Mouse (Mus musculus) CH12.LX (cell line): ENCODE data around the gene Rbms1. TPM values are rescaled to one million over a fixed set of nuclear protein-coding genes. Genes with fewer than 3 reads are reported as not detected.

Source experiments
- DNase-seq: peaks from one replicate; pipeline ENCODE4 v3.0.0-alpha.2; 2013; ENCODE audit errors: extremely low read depth
- H3K27ac ChIP-seq: 2 replicates; pipeline ENCODE4 v1.5.1; 2012; ENCODE audit warnings: low read depth, mild to moderate bottlenecking, control low read depth, moderate library complexity; ENCODE audit not compliant: insufficient read depth
- H3K27me3 ChIP-seq: replicated peaks from 2 replicates; pipeline ENCODE3; 2012; ENCODE audit warnings: inconsistent platforms
- H3K36me3 ChIP-seq, 2 experiments: replicated peaks in 1 of 2; 2 replicates each; pipeline versions ENCODE3 to v1.6.1; 2012; ENCODE audit warnings: inconsistent platforms in 1 of 2, low read length in 1 of 2, mild to moderate bottlenecking in 1 of 2, mixed read lengths in 1 of 2, moderate library complexity in 1 of 2; ENCODE audit not compliant: control insufficient read depth in 1 of 2, insufficient read depth in 1 of 2
- H3K4me1 ChIP-seq, 2 experiments: 2 replicates each; pipeline ENCODE4 v1.6.1; 2012; ENCODE audit warnings: inconsistent platforms in 1 of 2, moderate library complexity in 1 of 2; ENCODE audit not compliant: insufficient read depth in 2 of 2, control insufficient read depth in 1 of 2
- H3K4me2 ChIP-seq: 2 replicates; pipeline ENCODE4 v1.6.1; 2012; ENCODE audit warnings: low read depth, mild to moderate bottlenecking, control low read depth; ENCODE audit not compliant: poor library complexity, insufficient read depth, severe bottlenecking
- H3K4me3 ChIP-seq, 3 experiments: fragments of 150-350 bp in 1 of 3; sonication (generic) in 1 of 3; replicated peaks in 1 of 3; 2 replicates each; pipeline versions ENCODE3 to v1.5.1; 2011 to 2012; ENCODE audit warnings: low read depth in 2 of 3, low read length in 2 of 3, mild to moderate bottlenecking in 2 of 3, moderate library complexity in 2 of 3, control low read depth in 1 of 3, improper control_type of control experiment in 1 of 3, inconsistent platforms in 1 of 3, mixed read lengths in 1 of 3; ENCODE audit not compliant: poor library complexity in 1 of 3
- H3K79me2 ChIP-seq: replicated peaks from 2 replicates; pipeline ENCODE4 v1.6.1; 2012; ENCODE audit warnings: mild to moderate bottlenecking, moderate library complexity; ENCODE audit not compliant: control insufficient read depth, poor library complexity, insufficient read depth, severe bottlenecking; ENCODE audit errors: extremely low read depth
- H3K9ac ChIP-seq: 2 replicates; pipeline ENCODE4 v1.6.1; 2012; ENCODE audit warnings: low read depth, mild to moderate bottlenecking, control low read depth, moderate library complexity; ENCODE audit not compliant: insufficient read depth
- H3K9me3 ChIP-seq: replicated peaks from 2 replicates; pipeline ENCODE3; 2012; ENCODE audit warnings: low read length, inconsistent platforms, mixed read lengths
- BHLHE40 ChIP-seq: IDR thresholded peaks from 2 replicates; pipeline ENCODE4 v1.6.1; 2011; ENCODE audit warnings: mild to moderate bottlenecking, low read depth, low read length, improper control_type of control experiment
- CHD1 ChIP-seq: IDR thresholded peaks from 2 replicates; pipeline ENCODE4 v1.6.1; 2012; ENCODE audit warnings: low read depth, low read length, improper control_type of control experiment, inconsistent platforms
- CHD2 ChIP-seq: IDR thresholded peaks from 2 replicates; pipeline ENCODE4 v1.6.1; 2011; ENCODE audit warnings: low read length, improper control_type of control experiment
- CTCF ChIP-seq, 2 experiments: IDR thresholded peaks in 1 of 2; conservative IDR thresholded peaks in 1 of 2; 2 replicates each; pipeline ENCODE4 v1.5.1; 2011 to 2012; ENCODE audit warnings: low read depth in 2 of 2, low read length in 2 of 2, improper control_type of control experiment in 1 of 2, inconsistent platforms in 1 of 2, mild to moderate bottlenecking in 1 of 2, moderate library complexity in 1 of 2
- ETS1 ChIP-seq: conservative IDR thresholded peaks from 2 replicates; pipeline ENCODE4 v1.6.1; 2012; ENCODE audit warnings: low read depth, mild to moderate bottlenecking, inconsistent platforms, low read length, improper control_type of control experiment, moderate library complexity
- GABPA ChIP-seq: IDR thresholded peaks from 2 replicates; pipeline ENCODE4 v1.6.1; 2012; ENCODE audit warnings: low read depth, low read length, improper control_type of control experiment, inconsistent platforms; ENCODE audit not compliant: insufficient replicate concordance
- IRF4 ChIP-seq: IDR thresholded peaks from 2 replicates; pipeline ENCODE4 v1.6.1; 2014; ENCODE audit warnings: low read depth, mild to moderate bottlenecking, inconsistent platforms, low read length, improper control_type of control experiment
- MAFK ChIP-seq: IDR thresholded peaks from 2 replicates; pipeline ENCODE4 v1.6.1; 2011; ENCODE audit warnings: low read length, improper control_type of control experiment; ENCODE audit not compliant: insufficient replicate concordance
- MAX ChIP-seq: IDR thresholded peaks from 2 replicates; pipeline ENCODE4 v1.6.1; 2011; ENCODE audit warnings: low read length, improper control_type of control experiment
- MAZ ChIP-seq: IDR thresholded peaks from 2 replicates; pipeline ENCODE4 v1.6.1; 2012; ENCODE audit warnings: low read depth, mild to moderate bottlenecking, inconsistent platforms, low read length, improper control_type of control experiment, moderate library complexity
- MEF2A ChIP-seq: IDR thresholded peaks from 2 replicates; pipeline ENCODE4 v1.6.1; 2014; ENCODE audit warnings: low read depth, mild to moderate bottlenecking, inconsistent platforms, low read length, improper control_type of control experiment, borderline replicate concordance
- NELFE ChIP-seq: IDR thresholded peaks from 2 replicates; pipeline ENCODE4 v1.6.1; 2011; ENCODE audit warnings: low read depth, low read length, improper control_type of control experiment
- NRF1 ChIP-seq: IDR thresholded peaks from 2 replicates; pipeline ENCODE4 v1.6.1; 2014; ENCODE audit warnings: low read depth, mild to moderate bottlenecking, inconsistent platforms, low read length, improper control_type of control experiment, moderate library complexity
- POLR2AphosphoS2 ChIP-seq: IDR thresholded peaks from 2 replicates; pipeline ENCODE4 v1.6.1; 2011; ENCODE audit warnings: low read depth, low read length, improper control_type of control experiment
- RCOR1 ChIP-seq: conservative IDR thresholded peaks from 2 replicates; pipeline ENCODE4 v1.6.1; 2012; ENCODE audit warnings: low read depth, mild to moderate bottlenecking, inconsistent platforms, low read length, improper control_type of control experiment
- SIN3A ChIP-seq: IDR thresholded peaks from 2 replicates; pipeline ENCODE4 v1.6.1; 2012; ENCODE audit warnings: low read length, improper control_type of control experiment, inconsistent platforms
- SMC3 ChIP-seq: IDR thresholded peaks from 2 replicates; pipeline ENCODE4 v1.6.1; 2011; ENCODE audit warnings: low read depth, low read length, improper control_type of control experiment
- TBP ChIP-seq: conservative IDR thresholded peaks from 2 replicates; pipeline ENCODE4 v1.6.1; 2011; ENCODE audit warnings: low read depth, low read length, improper control_type of control experiment
- TCF12 ChIP-seq: IDR thresholded peaks from 2 replicates; pipeline ENCODE4 v1.6.1; 2014; ENCODE audit warnings: low read depth, mild to moderate bottlenecking, inconsistent platforms, low read length, improper control_type of control experiment
- USF1 ChIP-seq: IDR thresholded peaks from 2 replicates; pipeline ENCODE4 v1.6.1; 2014; ENCODE audit warnings: low read depth, mild to moderate bottlenecking, inconsistent platforms, low read length, improper control_type of control experiment
- ZC3H11A ChIP-seq: IDR thresholded peaks from 2 replicates; pipeline ENCODE4 v1.6.1; 2012; ENCODE audit warnings: low read depth, mild to moderate bottlenecking, inconsistent platforms, low read length, improper control_type of control experiment
- dilution Hi-C: fragments of 300-500 bp; cut with MboI; formaldehyde crosslinking; loops from 2 replicates; pipeline ENCODE4 v1.14.3; 2020; ENCODE audit warnings: low sequenced_read_pairs; ENCODE audit not compliant: extremely low pct_unique_long_range_greater_than_20kb, extremely low pct_ligation_motif_present
- in situ Hi-C: fragments of 300-500 bp; cut with MboI; formaldehyde crosslinking; loops from 3 replicates; pipeline ENCODE4 v1.14.3; 2019; ENCODE audit warnings: low sequenced_read_pairs, low pct_ligation_motif_present, low pct_unique_long_range_greater_than_20kb, mixed read lengths
- polyA plus RNA-seq: library from polyadenylated mRNA; unstranded; fragments of >175 nt; gene quantifications from 2 replicates; pipeline ENCODE4 v1.2.1, GENCODE M21; 2012; ENCODE audit warnings: low read depth; ENCODE audit not compliant: insufficient read length
- total RNA-seq, 2 experiments: library from RNA; depleted of rRNA; stranded (reverse); fragments of 300-350 nt in 1 of 2; fragments of >200 nt in 1 of 2; gene quantifications; 2 replicates each; pipeline ENCODE4 v1.2.3; 2012 to 2014

Gene Rbms1
- total and polyA plus RNA-seq, 3 experiments: 10.6 to 33.9 (median 12.6) TPM

- Histone ChIP-seq H3K9me3 (no peaks in the 10 kb centered on the region), H3K4me1 (peaks cover 4 to 19% of the 10 kb centered on the region in 2 experiments; a peak in 3 of 4 replicates), H3K4me2 (no peak overlapping the region), H3K79me2 (no peaks in the 10 kb centered on the region), H3K4me3 (no peak overlapping the region), H3K27me3 (no peaks in the 10 kb centered on the region), H3K36me3 (peaks cover 0 to 15% of the 10 kb centered on the region in 2 experiments), H3K27ac (no peak overlapping the region), H3K9ac (no peak overlapping the region)
- TF ChIP-seq CHD2: no peak
- DNase-seq: no peak
- dilution Hi-C loops (no loop called here), in situ Hi-C loops (no loop called here)
Measured at GRCm38 (mm10) chr2:60803377-60803776, 159.6 kb downstream of the Rbms1 start.

DNA sequence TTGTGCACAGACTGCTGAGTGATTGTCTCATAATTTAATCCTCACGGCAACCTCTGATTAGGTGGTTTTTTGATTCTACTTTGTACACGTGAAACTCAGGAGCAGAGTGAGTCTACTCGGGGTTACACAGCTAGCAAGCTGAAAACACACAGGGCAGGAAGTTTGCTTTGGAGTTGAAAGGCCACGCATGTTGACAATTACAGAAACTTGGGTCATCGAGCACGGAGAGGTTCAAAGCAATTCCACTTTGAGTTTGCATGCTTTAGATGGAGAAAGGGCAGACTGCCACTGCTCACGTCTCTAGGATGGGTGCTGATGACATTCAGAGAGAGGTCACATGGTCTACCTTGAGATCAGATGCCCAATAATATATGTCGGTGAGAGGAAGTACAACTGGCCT is 160.2 kb downstream of the Rbms1 start:
- TF ChIP-seq GABPA (no peak), RCOR1 (no peak), SMC3 (no peak), NELFE (no peak), ZC3H11A (no peak), BHLHE40 (no peak), MAZ (no peak), ETS1 (no peak), CTCF (conservative IDR thresholded peaks at IDR 0.05 in 1 of 2, IDR thresholded peaks at IDR 0.05 in 1 of 2; ENCODE audit: low read depth in 2 of 2, low read length in 2 of 2) (no peak), IRF4 (no peak), TCF12 (no peak), SIN3A (no peak), MAFK (no peak), POLR2AphosphoS2 (no peak), MEF2A (no peak), USF1 (no peak), CHD1 (no peak), TBP (no peak), NRF1 (no peak), MAX (no peak)
- dilution Hi-C loops (no loop called here), in situ Hi-C loops (no loop called here)
- peaks cover 4 to 19% of the 10 kb centered on the region in 2 experiments; a peak in 3 of 4 replicates for H3K4me1 ChIP-seq
- H3K36me3 ChIP-seq: peaks cover 0 to 13% of the 10 kb centered on the region in 2 experiments
- H3K79me2 ChIP-seq: no peaks in the 10 kb centered on the region
- H3K9me3 ChIP-seq: no peaks in the 10 kb centered on the region
- no peak overlapping the region for H3K27ac ChIP-seq
- H3K27me3 ChIP-seq: no peaks in the 10 kb centered on the region
- no peak for DNase-seq
- H3K4me3 ChIP-seq: no peak overlapping the region
- H3K4me2 ChIP-seq: no peak overlapping the region
- H3K9ac ChIP-seq: no peak overlapping the region
